Mouse (Mus musculus) stomach, postnatal 0 days (tissue): ENCODE data around the gene Cyp2b9.
"Not testable (repeated sequence)": the region's sequence is repeated elsewhere in the genome, so short reads cannot be mapped to it uniquely, and the experiment has no call there.

Experiments
- CTCF ChIP-seq: IDR thresholded peaks from 2 replicates; pipeline ENCODE4 v1.5.1; 2016; ENCODE audit warnings: antibody characterized with exemption, low read depth, mild to moderate bottlenecking, moderate library complexity
- EP300 ChIP-seq: optimal IDR thresholded peaks from 2 replicates; pipeline ENCODE3; 2016; ENCODE audit warnings: antibody characterized with exemption

GRCm38 (mm10) chr7:26143657-26144056, 29.6 kb upstream of the Cyp2b9 start:
- not testable (repeated sequence) for TF ChIP-seq CTCF, EP300
